In the genomic region with DNA sequence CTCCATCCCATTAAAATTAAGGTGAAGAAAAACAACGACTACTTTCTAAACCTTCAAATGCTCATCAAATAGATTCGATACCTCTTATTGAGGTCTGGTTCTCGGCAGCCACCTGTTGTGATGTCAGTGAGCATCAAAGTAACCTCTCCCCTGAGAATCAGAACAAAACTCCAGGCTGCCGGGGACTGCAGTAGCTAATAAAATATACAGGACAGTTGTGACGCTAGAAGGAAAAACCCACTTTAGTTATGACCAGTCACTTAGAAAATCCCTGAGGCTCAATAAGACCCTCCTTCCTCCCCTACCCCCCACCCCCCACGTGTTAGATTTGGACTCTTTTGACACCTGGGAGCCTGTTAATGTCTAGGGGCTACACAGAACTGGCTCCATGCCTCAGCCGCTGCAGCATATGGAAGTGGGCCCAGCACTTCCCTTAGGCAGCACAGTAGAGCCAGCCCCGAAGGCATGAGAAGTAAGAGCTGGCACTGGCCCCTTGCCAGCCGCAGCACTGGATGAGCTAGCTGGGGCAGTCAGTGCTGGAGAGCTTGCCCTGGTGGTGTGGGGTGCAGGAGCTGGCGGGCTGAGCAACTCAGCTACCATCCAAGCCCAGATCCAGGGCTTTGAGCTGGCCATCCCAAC, we compare ENCODE assay signal across 9 mouse cellular contexts.
DNase-seq lines count a peak whose midpoint lies in the region; ATAC-seq and TF ChIP-seq lines count a peak whose summit lies in the region.
"Had no signal": no experiment of that assay in that cellular context is flagged by ENCODE, and none has a peak within 500 bp of the region (broad histone marks: within the 10 kb centered on the region; RNA-seq: fewer than 3 reads in every experiment).

No protein-coding gene starts in this region.

- ATAC-seq in kidney, embryonic 15.5 days (replicated peaks; ENCODE audit: low FRiP score): 0 out of 2 replicates have a peak, but pooled peaks have one; percentile 29
- peak; percentile 31; the same call in 1 of the 2 replicates for ATAC-seq in stomach, embryonic 15.5 days (ENCODE audit: insufficient read depth, low FRiP score, low read depth)
- no peak for ATAC-seq in stomach, postnatal 0 days (ENCODE audit: low FRiP score, low TSS enrichment)

- no peak for TF ChIP-seq EP300 in stomach, postnatal 0 days (optimal IDR thresholded peaks at IDR 0.05)

- no peak for TF ChIP-seq POLR2A in cerebellum, adult 2 months (IDR thresholded peaks at IDR 0.05; ENCODE audit: borderline replicate concordance, insufficient read depth, low read length)

- 11% methylated on average over 10 of the region's 10 CpGs for WGBS in cerebellum, adult 2 months
- 56% methylated on average over 10 of the region's 10 CpGs for WGBS in kidney, embryonic 15.5 days
- 72% methylated on average over 10 of the region's 10 CpGs for WGBS in stomach, embryonic 15.5 days
- 68% methylated on average over 10 of the region's 10 CpGs for WGBS in stomach, postnatal 0 days

- H3K4me1 ChIP-seq in cerebellum, adult 2 months (ENCODE audit: control insufficient read depth, insufficient read depth, low read length): no peaks in the 10 kb centered on the region
- H3K4me1 ChIP-seq in kidney, embryonic 15.5 days: no peaks in the 10 kb centered on the region
- no peaks in the 10 kb centered on the region for H3K4me1 ChIP-seq in stomach, embryonic 15.5 days
- no peaks in the 10 kb centered on the region for H3K4me1 ChIP-seq in stomach, postnatal 0 days (replicated peaks; ENCODE audit: control insufficient read depth, insufficient read depth)
- H3K4me1 ChIP-seq: heart, embryonic 13.5 days had no signal

- H3K36me3 ChIP-seq in kidney, embryonic 15.5 days: peaks cover 35% of the 10 kb centered on the region
- no peaks in the 10 kb centered on the region; the same call in 1 of the 2 replicates for H3K36me3 ChIP-seq in stomach, embryonic 15.5 days
- H3K36me3 ChIP-seq in stomach, postnatal 0 days (ENCODE audit: control insufficient read depth, insufficient read depth, low read length): peaks cover 6% of the 10 kb centered on the region; the same call in 1 of the 2 replicates

- DNase-seq in cerebellum, adult 2 months: peak; percentile 25 to 27
- no peak for DNase-seq in cerebellum, postnatal 36 days
- DNase-seq in kidney, postnatal 25 days: no peak
- DNase-seq in stomach, postnatal 0 days (ENCODE audit: low spot score): no peak
- DNase-seq in right cerebral cortex, postnatal 14 days: peak; percentile 58
- no peak for DNase-seq in layer of hippocampus, adult 9-11 months

- no peak overlapping the region for H3K9ac ChIP-seq in kidney, embryonic 15.5 days
- H3K9ac ChIP-seq in stomach, embryonic 15.5 days: no peak overlapping the region
- no peak overlapping the region for H3K9ac ChIP-seq in stomach, postnatal 0 days (ENCODE audit: low read length)
- H3K9ac ChIP-seq: heart, embryonic 13.5 days had no signal

- TF ChIP-seq CTCF in cerebellum, adult 2 months (IDR thresholded peaks at IDR 0.05; ENCODE audit: borderline replicate concordance, insufficient read depth, low read depth, low read length): no peak
- TF ChIP-seq CTCF in stomach, postnatal 0 days (IDR thresholded peaks at IDR 0.05; ENCODE audit: low read depth): no peak

- no peaks in the 10 kb centered on the region for H3K9me3 ChIP-seq in kidney, embryonic 15.5 days (replicated peaks)
- H3K9me3 ChIP-seq in stomach, embryonic 15.5 days: no peaks in the 10 kb centered on the region
- no peaks in the 10 kb centered on the region for H3K9me3 ChIP-seq in stomach, postnatal 0 days (ENCODE audit: control insufficient read depth, low read length)
- H3K9me3 ChIP-seq: heart, embryonic 13.5 days had no signal

- no peak overlapping the region for H3K4me3 ChIP-seq in cerebellum, adult 2 months (replicated peaks; ENCODE audit: insufficient read depth, low read depth, low read length)
- no peak overlapping the region for H3K4me3 ChIP-seq in kidney, embryonic 15.5 days (replicated peaks)
- no peak overlapping the region for H3K4me3 ChIP-seq in stomach, embryonic 15.5 days (replicated peaks)
- no peak overlapping the region for H3K4me3 ChIP-seq in stomach, postnatal 0 days (ENCODE audit: low read depth, low read length)
- H3K4me3 ChIP-seq: heart, embryonic 13.5 days had no signal

- no peak overlapping the region for H3K4me2 ChIP-seq in kidney, embryonic 15.5 days
- no peak overlapping the region for H3K4me2 ChIP-seq in stomach, embryonic 15.5 days
- H3K4me2 ChIP-seq in stomach, postnatal 0 days (replicated peaks; ENCODE audit: low read depth): no peak overlapping the region
- H3K4me2 ChIP-seq: heart, embryonic 13.5 days had no signal

- no peaks in the 10 kb centered on the region for H3K27me3 ChIP-seq in cerebellum, adult 2 months (ENCODE audit: control insufficient read depth, insufficient read depth, low read length)
- no peaks in the 10 kb centered on the region for H3K27me3 ChIP-seq in kidney, embryonic 15.5 days
- H3K27me3 ChIP-seq in stomach, embryonic 15.5 days (replicated peaks): no peaks in the 10 kb centered on the region
- H3K27me3 ChIP-seq in stomach, postnatal 0 days (ENCODE audit: control insufficient read depth, insufficient read depth, low read length): no peaks in the 10 kb centered on the region
- H3K27me3 ChIP-seq: heart, embryonic 13.5 days had no signal

- no peak overlapping the region for H3K27ac ChIP-seq in cerebellum, adult 2 months (ENCODE audit: insufficient read depth, low read length)
- no peak overlapping the region for H3K27ac ChIP-seq in kidney, embryonic 15.5 days
- no peak overlapping the region for H3K27ac ChIP-seq in stomach, embryonic 15.5 days
- no peak overlapping the region for H3K27ac ChIP-seq in stomach, postnatal 0 days (replicated peaks)
- H3K27ac ChIP-seq: heart, embryonic 13.5 days had no signal

Comparison
In these comparisons a context has a peak if more than half of its experiments do, and no peak if none do; other contexts are left out.
1. DNase-seq: peak in cerebellum, adult 2 months (2 of 2) and right cerebral cortex, postnatal 14 days (single experiment); none in cerebellum, postnatal 36 days (0 of 2), kidney, postnatal 25 days (0 of 2), stomach, postnatal 0 days (single experiment) and layer of hippocampus, adult 9-11 months (single experiment).